Mouse (Mus musculus) cerebellum, adult 11-12 months (tissue): ENCODE measurements around the gene Klhl3.

Experiments
- DNase-seq: peaks from one replicate; pipeline ENCODE4 v3.0.0; 2022

The Klhl3 gene

DNA sequence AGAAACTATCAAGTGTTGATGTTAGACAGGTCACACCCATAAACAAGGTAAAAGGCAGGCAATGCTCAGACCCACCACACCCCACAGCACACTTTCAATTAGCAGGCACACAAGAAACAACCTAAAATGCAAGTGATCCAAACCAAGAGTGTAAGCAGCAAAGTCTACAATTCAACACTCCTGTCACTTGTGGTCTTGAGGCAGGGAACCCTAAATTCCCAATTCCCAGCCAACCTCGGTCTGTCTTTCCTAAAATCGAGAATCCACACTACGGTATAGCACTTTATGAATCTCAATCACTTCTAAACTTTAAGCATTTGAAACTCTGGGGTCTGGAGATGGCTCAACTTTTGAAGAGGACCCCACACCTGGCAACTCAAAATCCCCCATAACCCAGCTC is 10.9 kb upstream of the Klhl3 start:
- no peak for DNase-seq

DNA sequence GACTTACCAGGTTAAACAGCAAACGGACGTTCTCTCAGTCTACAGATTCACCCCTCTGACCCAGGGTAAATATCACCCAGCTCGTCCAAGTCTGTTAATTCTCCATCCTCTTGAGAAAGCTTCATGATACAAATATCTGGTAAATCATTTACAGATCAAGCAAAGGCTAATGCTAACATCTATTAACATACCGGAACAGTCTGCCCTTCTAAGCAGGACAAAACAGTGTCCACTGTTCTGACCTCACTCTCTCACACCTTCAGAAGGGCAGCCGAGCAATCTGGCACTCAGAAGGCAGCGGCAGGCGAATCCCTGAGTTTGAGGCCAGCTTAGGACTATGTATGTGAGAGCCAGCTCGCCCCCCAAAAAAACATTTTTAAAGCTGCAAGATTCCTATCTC is 10.0 kb upstream of the Klhl3 start:
- no peak for DNase-seq

DNA sequence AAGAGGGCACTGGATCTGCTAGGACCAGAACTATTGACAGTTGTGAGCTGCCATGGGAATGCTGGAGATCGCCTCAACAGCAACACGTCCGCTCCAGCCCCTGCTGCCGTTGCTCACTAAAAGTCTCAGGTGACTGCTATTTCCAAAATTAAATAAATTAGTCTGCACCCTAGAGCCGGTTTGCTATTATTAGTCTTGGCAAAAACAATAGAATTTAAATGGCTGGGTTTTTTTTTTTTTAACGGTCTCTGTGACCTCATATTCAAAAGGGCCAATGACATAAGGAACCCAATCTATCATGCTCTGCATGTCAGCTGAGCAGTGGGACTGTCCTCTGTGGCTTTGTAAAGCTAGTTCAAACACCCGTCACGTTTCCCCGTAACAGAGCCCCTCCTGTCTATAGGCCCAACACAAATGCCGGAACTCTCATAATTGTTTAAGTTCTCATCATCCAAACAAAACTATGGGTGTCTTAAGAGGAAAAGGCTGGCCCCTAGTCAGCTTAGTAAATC is 9.4 kb upstream of the Klhl3 start:
- no peak for DNase-seq

DNA sequence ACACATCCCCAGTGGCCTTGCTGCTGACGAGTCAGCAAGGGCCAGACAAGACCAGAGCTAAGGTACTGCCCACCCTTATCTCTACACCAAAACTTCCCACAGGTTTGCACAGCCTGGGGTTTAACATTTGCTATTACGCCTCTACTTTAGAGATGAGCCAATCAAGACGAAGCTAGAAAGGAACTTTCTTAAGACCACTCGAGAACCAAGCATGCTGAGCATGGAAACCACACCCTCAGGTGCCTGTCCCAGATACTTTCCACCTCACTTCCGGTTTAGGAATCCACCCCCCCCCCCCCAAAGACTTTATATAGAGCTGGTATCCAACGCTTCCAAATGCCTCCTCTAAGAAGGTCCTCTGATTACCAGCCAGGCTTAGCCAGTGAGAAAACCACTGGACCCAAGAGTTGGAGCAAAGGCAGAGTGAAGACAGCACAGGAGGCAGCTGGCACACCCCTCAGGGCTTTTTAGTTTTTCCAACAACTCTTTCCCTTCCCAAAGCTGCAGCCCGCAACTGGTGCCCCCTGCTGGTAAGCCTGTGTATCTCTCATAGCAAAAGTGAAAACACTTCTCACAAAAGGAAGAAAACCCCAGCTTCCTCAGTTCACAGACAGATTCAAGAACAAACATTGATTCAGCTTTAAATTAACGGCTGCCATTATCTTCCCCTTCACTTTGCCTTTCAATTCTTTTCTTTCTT is 4.1 kb upstream of the Klhl3 start:
- no peak for DNase-seq

DNA sequence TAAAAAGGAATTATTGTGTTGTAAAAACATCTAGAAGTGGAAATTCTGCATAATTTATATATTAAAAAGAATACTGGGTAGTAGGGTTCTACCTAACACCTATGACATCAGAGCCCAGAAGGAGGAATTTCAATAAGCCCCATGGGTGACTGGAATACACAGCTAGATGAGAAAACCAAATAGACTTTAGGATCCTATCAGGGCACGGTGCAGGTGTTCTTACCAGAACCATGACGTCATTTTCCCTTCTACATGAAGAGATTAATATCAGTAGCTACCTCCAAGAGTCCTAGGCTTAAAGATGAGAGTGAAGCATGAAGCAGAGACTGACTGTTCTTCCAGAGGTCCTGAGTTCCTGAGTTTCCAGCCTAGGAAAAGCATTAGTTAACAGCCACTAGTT is 3.4 kb upstream of the Klhl3 start:
- no peak for DNase-seq

DNA sequence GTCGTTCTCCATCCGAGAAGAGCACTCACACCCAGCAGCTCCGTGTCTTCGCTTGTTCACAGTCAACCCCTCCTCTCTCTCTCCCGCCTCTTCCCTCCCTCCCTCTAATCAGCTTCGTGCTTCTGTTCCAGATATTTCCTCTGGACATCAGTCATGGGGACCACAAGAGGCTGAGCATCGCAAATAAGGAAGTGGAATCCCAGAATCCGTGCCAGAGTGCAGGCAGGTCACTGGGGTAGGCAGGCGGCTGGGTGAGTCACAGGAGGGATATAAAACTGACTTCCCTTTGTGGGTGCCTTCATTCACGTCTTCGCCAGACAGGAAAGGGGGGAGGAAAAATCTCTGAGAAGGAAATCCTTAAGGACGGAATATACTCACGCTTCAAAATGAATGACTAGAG is 1.8 kb upstream of the Klhl3 start:
- no peak for DNase-seq

DNA sequence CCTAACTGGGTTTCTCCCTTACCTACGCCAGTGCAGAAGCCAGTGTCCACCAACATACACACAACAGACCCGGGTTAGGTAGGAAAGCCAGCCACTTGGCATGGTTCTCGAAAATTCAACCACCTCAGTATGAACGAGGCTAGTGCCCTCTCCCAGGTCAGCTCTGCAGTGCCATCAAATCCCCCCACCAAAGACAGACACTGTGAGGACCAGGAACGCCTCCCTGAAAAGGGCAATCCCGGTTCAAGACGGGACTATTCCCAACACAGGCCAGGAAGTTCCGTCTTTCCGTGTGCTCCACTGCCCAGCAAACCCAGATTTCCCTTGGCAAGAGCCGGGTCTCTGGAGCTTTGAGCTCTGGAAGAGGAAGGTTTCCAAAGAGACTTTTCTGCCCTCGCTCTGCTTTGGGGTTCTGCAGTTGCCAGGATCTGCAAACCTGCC is 771 bp downstream of the Klhl3 start:
- DNase-seq, result peak; percentile 50

DNA sequence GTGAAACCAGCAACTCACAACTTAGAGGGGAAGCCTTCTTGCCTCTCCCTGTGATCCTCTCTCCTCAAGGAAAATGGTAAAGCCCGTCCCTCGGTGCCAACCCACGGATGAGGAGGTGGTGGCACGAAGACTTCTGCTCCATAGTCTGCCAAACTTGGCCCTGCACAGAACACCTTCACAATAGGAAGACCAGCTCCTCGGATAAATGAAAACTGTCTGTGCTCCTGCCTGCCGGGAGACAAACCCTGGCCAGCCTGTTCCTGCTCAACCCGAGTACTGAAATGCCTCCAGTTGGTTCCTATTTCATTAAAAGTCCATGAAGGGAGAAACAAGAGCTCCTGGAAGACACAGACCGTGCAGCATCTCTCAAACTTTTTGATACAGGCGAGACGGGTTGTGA is 1.2 kb downstream of the Klhl3 start:
- DNase-seq, result no peak

DNA sequence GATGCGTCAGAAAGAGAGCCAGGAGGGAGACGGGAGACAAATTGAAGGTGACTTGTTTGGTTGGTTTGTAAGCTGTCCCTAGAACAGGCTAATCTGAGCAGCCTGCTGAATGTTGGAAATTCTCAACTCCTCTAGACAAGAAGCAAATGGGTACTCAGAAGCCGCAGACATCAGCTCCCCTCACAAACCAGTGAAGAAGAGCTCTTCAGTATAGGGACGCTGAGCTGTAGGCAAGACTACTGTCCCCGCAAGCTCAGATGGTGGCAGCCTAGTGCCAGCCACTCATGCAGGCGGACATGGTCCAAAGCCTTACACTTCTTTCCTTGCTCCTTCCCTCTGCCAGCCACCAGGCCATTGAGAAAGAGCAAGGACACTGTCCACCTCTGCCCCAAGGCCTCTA is 2.1 kb downstream of the Klhl3 start:
- no peak for DNase-seq

DNA sequence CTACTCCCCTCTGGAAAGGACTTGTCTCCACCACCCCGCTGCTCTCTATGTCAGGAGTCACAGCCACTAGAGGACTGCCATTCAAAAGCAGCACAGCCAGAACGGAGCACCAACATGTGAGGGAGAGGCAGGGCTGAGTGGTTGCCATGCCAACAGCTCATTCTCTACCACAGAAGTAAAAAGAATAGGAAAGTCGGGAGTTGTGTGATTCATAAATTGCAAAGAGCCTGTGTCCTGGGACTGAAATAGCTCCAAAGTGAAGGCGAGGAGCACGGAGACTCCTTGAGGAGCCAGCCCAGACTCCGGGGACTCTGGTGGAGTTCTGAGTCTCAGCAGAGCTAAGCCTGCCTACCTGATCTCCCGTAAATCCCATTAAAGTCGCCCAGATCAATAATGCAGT is 22.7 kb downstream of the Klhl3 start:
- no peak for DNase-seq

DNA sequence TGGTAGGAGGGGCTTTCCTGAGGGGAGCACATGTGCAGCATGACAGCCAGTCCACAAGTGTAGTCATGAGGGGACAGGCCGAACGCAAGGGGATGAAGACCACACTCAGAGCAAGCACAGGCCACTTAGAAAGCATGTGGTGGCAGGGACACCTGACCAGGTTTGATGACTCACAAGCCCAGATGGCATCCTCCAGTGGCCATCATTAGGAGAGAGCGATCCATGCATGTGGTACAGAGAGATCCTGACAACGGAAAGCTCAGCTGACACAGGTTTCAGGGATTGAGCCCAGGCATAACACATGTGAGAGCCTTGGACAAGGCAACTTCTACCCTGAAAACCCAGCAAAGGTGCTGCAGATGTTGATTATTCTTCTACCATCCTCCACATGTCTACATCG is 29.0 kb downstream of the Klhl3 start:
- DNase-seq, result peak; percentile 50

DNA sequence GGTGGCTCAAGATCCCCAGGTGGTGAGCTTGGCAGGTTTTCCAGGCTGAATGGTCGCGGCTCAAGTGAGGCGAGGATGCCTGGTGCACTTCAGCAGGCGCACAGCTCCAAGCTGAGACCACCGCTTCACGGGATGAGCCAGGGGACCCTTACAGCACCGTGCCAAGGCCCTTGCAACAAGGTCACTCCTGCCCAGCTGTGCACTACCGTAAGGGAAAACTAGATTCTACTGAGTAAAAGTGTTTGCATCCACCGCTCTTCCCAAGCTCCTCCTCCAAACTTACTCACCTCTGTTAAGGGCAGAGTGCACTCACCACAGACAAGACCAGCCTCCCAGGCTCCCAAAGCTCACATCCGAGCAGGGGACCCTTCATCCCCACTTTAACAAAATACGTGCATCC is 29.9 kb downstream of the Klhl3 start:
- no peak for DNase-seq

DNA sequence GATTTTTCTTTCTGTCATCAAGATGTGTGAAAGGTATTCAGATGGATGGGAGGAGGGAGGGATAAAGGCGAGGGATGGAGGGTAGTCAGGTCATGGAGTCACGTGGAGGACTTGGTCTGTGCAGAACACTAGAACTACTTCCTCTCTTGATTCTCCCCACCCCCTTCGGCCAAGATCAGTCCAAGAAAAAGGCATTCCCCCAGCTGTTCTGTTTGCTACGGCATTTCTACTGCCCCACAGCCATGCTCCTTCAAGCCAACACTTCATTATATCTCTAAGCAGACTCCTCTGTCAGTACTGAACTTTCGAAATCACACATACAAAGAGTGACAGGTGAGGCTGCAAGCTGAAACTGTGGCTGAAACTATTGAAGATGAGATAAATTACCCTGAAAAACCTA is 30.3 kb downstream of the Klhl3 start:
- DNase-seq, result no peak

DNA sequence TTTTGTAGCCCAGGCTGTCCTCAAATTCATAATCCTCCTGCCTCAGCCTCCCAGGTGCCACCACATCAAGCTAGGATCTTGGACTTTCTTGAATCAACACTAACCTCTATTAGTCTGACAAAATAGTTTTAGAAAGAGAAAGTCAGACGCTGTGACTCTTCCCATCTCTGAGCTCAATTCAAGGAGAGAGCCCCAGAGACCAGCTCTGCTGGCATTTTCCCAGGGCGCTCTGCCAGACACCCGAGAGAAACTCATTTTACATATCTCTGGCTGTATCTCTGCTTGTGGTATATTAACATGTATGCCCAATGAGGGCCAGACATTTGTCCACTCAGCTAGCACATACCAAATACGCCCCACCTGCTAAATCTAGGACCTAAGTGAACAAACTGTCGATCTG is 35.0 kb downstream of the Klhl3 start:
- no peak for DNase-seq

DNA sequence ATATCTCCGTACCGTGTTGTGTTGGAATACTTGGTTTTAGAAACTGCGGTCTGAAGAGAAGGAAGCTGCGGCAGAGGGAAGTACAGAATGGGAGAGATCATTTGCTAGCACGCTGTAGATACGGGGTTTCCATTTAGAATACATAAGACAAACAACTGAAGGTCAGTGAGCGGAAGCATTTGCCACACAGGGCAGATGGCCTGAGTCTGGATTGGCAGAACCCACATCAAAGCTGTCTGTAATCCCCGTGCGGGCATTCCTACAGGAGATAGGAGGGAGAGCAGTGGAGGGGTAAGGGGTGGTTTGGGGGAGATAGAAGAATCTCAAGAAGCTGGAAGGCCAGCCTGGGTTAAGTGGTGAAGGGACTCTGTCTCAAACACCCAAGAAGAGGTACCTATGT is 38.5 kb downstream of the Klhl3 start:
- peak; percentile 60 for DNase-seq

DNA sequence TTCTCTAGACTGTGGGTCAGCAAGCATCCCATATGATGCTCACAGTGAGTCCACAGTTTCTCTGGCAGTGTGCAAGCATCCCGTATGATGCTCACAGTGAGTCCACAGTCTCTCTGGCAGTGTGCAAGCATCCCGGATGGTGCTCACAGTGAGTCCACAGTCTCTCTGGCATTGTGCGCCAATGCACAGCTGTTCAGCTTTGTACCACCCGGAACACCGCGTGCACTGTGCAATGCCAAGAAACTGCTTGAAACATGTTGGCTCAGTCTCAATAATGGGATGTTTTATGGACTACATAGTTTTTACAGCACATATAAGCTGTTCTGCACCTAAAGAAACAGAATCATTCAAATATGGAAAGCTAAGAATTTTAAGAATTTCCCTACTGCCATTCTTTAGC is 38.9 kb downstream of the Klhl3 start:
- peak; percentile 73 for DNase-seq

DNA sequence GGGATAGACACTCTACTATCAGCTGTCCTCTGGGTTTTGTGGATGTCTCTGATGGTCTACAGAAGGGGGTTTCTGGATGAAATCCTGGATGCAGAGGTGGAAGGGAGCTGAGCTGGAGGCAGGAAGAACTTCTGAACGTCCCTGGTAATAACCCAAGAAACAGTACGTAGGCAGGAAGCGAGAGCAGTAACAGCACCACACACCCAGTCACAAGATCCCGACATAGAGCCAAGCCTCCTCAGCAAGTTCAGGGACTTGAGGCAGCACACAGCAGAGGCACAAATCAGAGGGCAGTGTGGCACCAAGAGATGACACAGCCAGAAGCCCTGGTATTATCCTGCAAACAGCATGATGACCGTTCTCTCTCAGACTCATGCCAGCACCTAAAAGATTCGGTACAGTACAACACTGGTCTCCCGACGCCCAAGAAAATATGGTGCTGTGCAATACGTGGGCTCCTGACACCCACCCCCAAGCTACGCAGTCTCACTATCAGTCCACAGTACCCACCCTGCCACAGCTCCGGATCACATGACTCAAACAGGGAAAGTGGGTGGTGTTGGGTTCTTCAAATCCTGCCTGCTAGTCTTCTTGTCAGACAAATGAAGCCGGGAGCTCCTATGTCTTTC is 40.0 kb downstream of the Klhl3 start:
- DNase-seq, result no peak

DNA sequence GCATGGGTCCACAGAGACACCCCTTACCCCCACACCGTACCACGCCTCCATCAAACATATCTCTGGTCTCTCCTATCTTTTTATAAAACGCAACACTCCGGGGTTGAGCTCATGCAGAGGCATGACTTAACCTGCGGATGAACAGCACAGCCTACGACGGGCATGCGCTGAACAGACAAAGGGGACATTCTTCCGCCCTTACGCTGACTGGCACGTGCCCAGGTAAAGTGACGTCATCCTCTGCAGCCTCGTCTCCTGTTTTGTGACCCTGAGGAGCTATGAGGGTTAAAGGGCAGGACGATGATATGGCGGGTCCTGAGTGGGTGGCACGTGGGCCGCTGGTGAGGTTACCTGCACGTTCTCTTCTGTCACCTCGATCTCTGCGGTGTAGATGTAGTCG is 42.2 kb downstream of the Klhl3 start:
- no peak for DNase-seq

DNA sequence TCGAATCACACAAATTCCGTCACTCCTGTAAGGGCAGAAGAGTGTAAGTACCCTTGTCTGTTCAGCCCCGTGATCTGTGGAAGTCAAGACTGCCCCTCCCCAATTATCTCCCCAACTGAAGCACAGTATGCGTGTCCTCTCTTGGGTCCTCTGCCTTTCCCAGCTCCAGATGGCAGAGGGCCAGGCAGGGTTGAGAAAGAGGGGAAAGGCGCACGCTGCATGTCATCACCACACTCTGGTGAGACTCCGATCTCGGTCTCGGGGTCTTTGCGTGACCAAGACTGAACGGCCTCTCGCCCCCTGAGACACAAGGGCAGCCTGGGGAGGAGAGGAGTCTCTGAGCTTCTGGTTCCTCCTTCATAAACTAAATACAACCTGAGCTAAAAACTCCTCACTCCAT is 42.9 kb downstream of the Klhl3 start:
- DNase-seq, result no peak

DNA sequence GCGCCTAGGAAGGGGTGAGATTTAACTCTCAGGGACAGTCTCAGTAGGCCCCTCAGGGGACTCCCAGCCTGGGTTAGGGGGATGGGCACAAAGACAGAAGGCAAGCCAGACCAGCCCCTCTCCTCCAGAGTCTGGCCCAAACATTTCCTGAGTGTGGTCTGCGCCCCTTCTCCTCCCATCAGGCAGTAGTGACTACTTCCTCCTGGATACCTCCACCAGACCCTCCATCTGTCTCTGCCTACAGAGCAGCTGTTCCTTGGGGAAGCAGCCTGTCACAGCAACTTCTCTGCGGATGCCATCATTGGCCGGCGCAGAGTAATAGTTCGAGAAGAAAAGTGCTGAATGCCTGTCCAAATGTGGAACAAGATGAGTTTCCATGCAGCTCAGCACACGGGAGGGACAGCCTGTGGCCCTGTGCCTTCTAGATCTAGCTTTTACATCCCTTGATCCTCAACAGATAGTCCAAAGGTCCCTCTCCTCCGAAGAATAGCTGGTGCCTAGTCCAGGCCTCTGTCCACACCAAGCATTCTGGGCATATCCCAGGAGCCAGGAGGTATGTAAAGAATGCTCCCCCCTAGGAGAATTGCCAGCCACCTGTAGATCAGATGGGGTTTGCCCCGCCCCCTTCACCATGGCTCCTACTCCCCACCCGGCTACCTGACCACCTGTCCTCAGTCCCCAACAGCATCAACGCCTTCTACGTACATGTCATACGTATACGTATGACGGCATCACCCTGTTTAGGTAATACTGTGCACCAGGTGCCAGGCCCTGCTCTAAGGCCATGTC is 44.8 kb downstream of the Klhl3 start:
- no peak for DNase-seq

DNA sequence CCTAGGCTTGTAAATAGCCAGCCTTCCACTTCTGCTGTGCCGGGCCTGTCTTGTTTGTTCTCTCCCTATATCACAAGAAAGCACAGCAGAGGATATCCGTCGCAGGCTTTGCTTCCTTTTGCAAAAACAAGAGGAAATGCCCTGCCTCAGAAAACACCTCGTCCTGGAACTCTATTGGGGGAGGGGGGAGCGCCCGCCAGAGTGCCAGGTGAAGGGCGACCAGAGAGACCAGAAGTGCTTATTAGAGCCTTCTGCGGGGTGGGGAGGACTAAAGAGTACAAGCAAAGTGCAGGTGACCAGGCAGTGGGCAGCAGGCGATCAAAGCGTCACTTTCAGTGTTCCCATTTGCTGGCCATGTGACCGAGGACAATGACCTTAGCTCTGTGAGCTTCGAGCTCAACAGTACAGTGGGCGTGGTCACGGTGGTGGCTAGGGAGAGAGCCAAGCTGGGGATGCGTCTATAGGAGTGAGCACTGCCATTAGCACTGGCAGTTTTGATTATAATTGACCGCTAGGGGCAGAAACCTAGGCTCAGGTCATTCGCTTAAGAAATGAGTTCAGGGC is 45.8 kb downstream of the Klhl3 start:
- DNase-seq, result no peak

DNA sequence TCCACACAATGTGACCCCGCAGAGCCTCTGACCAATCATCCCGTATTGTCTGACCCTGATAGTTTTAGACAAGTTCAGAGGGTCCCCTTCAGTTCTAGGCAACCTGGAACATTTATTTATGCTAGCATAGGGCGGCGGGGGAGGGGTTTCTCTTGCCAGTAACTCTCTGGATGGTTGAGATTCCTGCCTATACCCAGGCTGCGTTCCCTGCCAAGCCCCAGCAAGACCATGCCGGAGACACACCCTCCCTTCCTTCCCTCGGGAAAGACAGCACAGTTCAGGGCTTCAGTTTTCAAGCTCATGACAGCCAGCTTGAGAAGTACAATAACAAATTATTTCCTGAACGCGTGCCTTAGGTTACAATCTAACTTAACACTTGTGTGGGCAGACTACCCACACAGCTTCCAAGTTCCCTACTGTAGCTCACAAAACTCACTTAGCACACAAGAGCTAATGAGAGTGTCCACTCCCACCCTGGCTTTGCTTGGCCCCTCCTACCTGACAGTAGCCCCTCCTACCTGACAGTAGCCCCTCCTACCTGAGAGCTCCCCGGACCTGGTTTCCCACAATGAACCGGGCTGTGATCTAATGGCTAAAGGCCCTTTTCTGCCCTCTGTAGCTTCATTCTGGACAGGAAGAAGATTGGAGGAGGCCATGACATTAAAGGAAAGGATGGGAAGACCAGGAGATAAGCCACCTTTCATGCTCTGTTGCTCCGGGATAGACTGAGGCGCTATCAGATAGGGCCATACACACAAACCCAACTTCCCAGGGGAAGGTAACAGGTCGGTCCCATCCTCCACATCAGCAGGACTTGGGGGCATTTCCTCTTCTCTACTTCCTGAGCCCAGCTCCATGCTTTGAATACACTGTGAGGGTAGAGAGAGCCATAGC is 46.6 kb downstream of the Klhl3 start:
- DNase-seq, result no peak

DNA sequence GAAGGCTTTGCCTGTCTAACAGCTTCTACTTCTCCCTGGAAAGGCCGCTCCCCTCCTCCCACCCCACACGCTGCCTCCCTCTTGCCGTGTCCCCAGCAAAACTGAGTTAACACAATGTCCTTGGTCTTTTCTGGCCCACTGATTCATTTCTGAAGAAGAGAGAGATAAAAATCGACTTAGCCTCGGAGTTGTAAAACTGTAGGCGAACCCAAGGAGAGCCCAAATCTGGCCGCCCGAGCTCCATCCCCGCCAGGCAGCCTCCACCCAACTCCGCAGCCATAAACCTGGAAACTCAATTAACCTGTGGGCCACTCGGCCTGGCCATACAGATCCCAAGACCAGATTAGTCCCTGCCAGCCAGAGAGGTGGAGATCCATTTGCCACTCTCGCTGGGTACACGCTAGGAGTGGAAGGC is 47.3 kb downstream of the Klhl3 start:
- DNase-seq, result no peak
